Mouse (Mus musculus): ENCODE results near the gene Idua. TPM values are rescaled to one million over a fixed set of nuclear protein-coding genes. Genes with fewer than 3 reads are reported as not detected.

The Idua gene
- polyA plus RNA-seq, 1 experiment = 29.7 TPM

GRCm38 (mm10) chr5:108653341-108653740 is 6.8 kb upstream of the Idua start:
- no peak for DNase-seq (ENCODE audit: extremely low spot score in 1 of 2, low spot score in 1 of 2)

GRCm38 (mm10) chr5:108654444-108654990 is 5.6 kb upstream of the Idua start:
- no peak for DNase-seq (ENCODE audit: extremely low spot score in 1 of 2, low spot score in 1 of 2)

- DNase-seq (ENCODE audit: extremely low spot score in 1 of 2, low spot score in 1 of 2) = no peak
These were observed 4.8 kb upstream of the Idua start for GRCm38 (mm10) chr5:108655381-108655780.

GRCm38 (mm10) chr5:108655891-108656650 is 4.1 kb upstream of the Idua start:
- no peak for DNase-seq (ENCODE audit: extremely low spot score in 1 of 2, low spot score in 1 of 2)

GRCm38 (mm10) chr5:108657406-108657805 is 2.7 kb upstream of the Idua start:
- no peak for DNase-seq (ENCODE audit: extremely low spot score in 1 of 2, low spot score in 1 of 2)

- no peak for DNase-seq (ENCODE audit: extremely low spot score in 1 of 2, low spot score in 1 of 2)
These were observed 1.5 kb upstream of the Idua start for GRCm38 (mm10) chr5:108658611-108659010.

- peak; percentile 83 to 92 for DNase-seq (ENCODE audit: extremely low spot score in 1 of 2, low spot score in 1 of 2)
These were observed 619 bp downstream of the Idua start for GRCm38 (mm10) chr5:108660632-108661268.

GRCm38 (mm10) chr5:108662772-108663171 is 2.6 kb downstream of the Idua start:
- no peak for DNase-seq (ENCODE audit: extremely low spot score in 1 of 2, low spot score in 1 of 2)

- no peak for DNase-seq (ENCODE audit: extremely low spot score in 1 of 2, low spot score in 1 of 2)
These were observed 4.9 kb downstream of the Idua start for GRCm38 (mm10) chr5:108665066-108665465.

- no peak for DNase-seq (ENCODE audit: extremely low spot score in 1 of 2, low spot score in 1 of 2)
These were observed 7.2 kb downstream of the Idua start for GRCm38 (mm10) chr5:108667370-108667769.

GRCm38 (mm10) chr5:108668387-108668932 is 8.3 kb downstream of the Idua start:
- DNase-seq (ENCODE audit: extremely low spot score in 1 of 2, low spot score in 1 of 2) = no peak

- peak; percentile 84 to 92 for DNase-seq (ENCODE audit: extremely low spot score in 1 of 2, low spot score in 1 of 2)
These were observed 9.1 kb downstream of the Idua start, which contains the start of gene Dgkq for GRCm38 (mm10) chr5:108668977-108669936. TSS of gene Dgkq (minus strand) at chr5:108669672.

GRCm38 (mm10) chr5:108669986-108670385 is 9.9 kb downstream of the Idua start:
- DNase-seq (ENCODE audit: extremely low spot score in 1 of 2, low spot score in 1 of 2) = no peak

- peak in 1 of 2 experiments; percentile 58 for DNase-seq (ENCODE audit: extremely low spot score in 1 of 2, low spot score in 1 of 2)
These were observed 10.7 kb downstream of the Idua start for GRCm38 (mm10) chr5:108670785-108671184.

- DNase-seq (ENCODE audit: extremely low spot score in 1 of 2, low spot score in 1 of 2) = no peak
These were observed 11.6 kb downstream of the Idua start for GRCm38 (mm10) chr5:108671757-108672156.

- DNase-seq (ENCODE audit: extremely low spot score in 1 of 2, low spot score in 1 of 2) = no peak
These were observed 14.5 kb downstream of the Idua start for GRCm38 (mm10) chr5:108674624-108675023.

- no peak for DNase-seq (ENCODE audit: extremely low spot score in 1 of 2, low spot score in 1 of 2)
These were observed 15.2 kb downstream of the Idua start, which contains the start of gene Slc26a1 for GRCm38 (mm10) chr5:108675251-108675816. TSS of gene Slc26a1 (minus strand) at chr5:108675569.

- no peak for DNase-seq (ENCODE audit: extremely low spot score in 1 of 2, low spot score in 1 of 2)
These were observed 16.8 kb downstream of the Idua start for GRCm38 (mm10) chr5:108676772-108677498.

GRCm38 (mm10) chr5:108677605-108678295 is 17.6 kb downstream of the Idua start:
- DNase-seq (ENCODE audit: extremely low spot score in 1 of 2, low spot score in 1 of 2) = peak; percentile 80 to 85

Data from frontal cortex, adult 2 months (tissue).